Mouse (Mus musculus): ENCODE data around the gene Tnnc2.
A peak's percentile ranks its signal among the peaks of the same experiment; 100 is the strongest.
"Not testable (repeated sequence)": the region's sequence is repeated elsewhere in the genome, so short reads cannot be mapped to it uniquely, and the experiment has no call there.

Gene Tnnc2

GRCm38 (mm10) chr2:164779481-164780086 lies at the start of gene Tnnc2:
TSS of gene Tnnc2 (minus strand) at chr2:164779967.
- no peak for DNase-seq

- DNase-seq = no peak
Observed at GRCm38 (mm10) chr2:164829090-164829489, 49.3 kb upstream of the Tnnc2 start.

- DNase-seq = no peak
Observed at GRCm38 (mm10) chr2:164828437-164828836, 48.7 kb upstream of the Tnnc2 start, which contains the start of gene Spata25. TSS of gene Spata25 (minus strand) at chr2:164828537.

GRCm38 (mm10) chr2:164827146-164827850 lies 47.5 kb upstream of the Tnnc2 start:
- no peak for DNase-seq

- no peak for DNase-seq
Observed at GRCm38 (mm10) chr2:164825521-164825920, 45.8 kb upstream of the Tnnc2 start.

- DNase-seq = no peak
Observed at GRCm38 (mm10) chr2:164823969-164824368, 44.2 kb upstream of the Tnnc2 start.

- DNase-seq = no peak
Observed at GRCm38 (mm10) chr2:164823181-164823585, 43.4 kb upstream of the Tnnc2 start.

GRCm38 (mm10) chr2:164822636-164823165 lies 42.9 kb upstream of the Tnnc2 start, which contains the start of gene Zswim1:
TSS of gene Zswim1 (plus strand) at chr2:164822686.
- peak; percentile 99 for DNase-seq

- DNase-seq = no peak
Observed at GRCm38 (mm10) chr2:164821060-164821459, 41.3 kb upstream of the Tnnc2 start.

- no peak for DNase-seq
Observed at GRCm38 (mm10) chr2:164817703-164818102, 37.9 kb upstream of the Tnnc2 start.

GRCm38 (mm10) chr2:164817206-164817605 lies 37.4 kb upstream of the Tnnc2 start:
- DNase-seq = no peak

- no peak for DNase-seq
Observed at GRCm38 (mm10) chr2:164815821-164816220, 36.1 kb upstream of the Tnnc2 start.

GRCm38 (mm10) chr2:164815348-164815747 lies 35.6 kb upstream of the Tnnc2 start:
- DNase-seq = no peak

GRCm38 (mm10) chr2:164813557-164813956 lies 33.8 kb upstream of the Tnnc2 start:
- DNase-seq = no peak

- DNase-seq = no peak
Observed at GRCm38 (mm10) chr2:164806614-164807013, 26.8 kb upstream of the Tnnc2 start.

- no peak for DNase-seq
Observed at GRCm38 (mm10) chr2:164805332-164805718, 25.6 kb upstream of the Tnnc2 start.

- peak; percentile 99 for DNase-seq
Observed at GRCm38 (mm10) chr2:164804533-164805331, 25.0 kb upstream of the Tnnc2 start, which contains the start of the genes Acot8 and Zswim3. TSS of gene Acot8 (minus strand) at chr2:164804882. TSS of gene Zswim3 (plus strand) at chr2:164805098.

GRCm38 (mm10) chr2:164803921-164804313 lies 24.1 kb upstream of the Tnnc2 start:
- DNase-seq = no peak

- no peak for DNase-seq
Observed at GRCm38 (mm10) chr2:164803201-164803920, 23.6 kb upstream of the Tnnc2 start.

GRCm38 (mm10) chr2:164800252-164801004 lies 20.7 kb upstream of the Tnnc2 start:
- no peak for DNase-seq

GRCm38 (mm10) chr2:164798554-164798953 lies 18.8 kb upstream of the Tnnc2 start:
- not testable (repeated sequence) for DNase-seq

GRCm38 (mm10) chr2:164795868-164796267 lies 16.1 kb upstream of the Tnnc2 start:
- DNase-seq = no peak

Data from kidney, adult 11 months (tissue).